Mouse (Mus musculus): Measurements from ENCODE around the gene Olfr448. TPM values are rescaled to one million over a fixed set of nuclear protein-coding genes. Genes with fewer than 3 reads are reported as not detected.

Olfr448 gene
- not detected for polyA plus RNA-seq (2017; shearing (Covaris generic))

GRCm38 (mm10) chr6:42890141-42890540 is at the start of gene Olfr448:
Olfr448 (plus strand) TSS chr6:42890441.

GRCm38 (mm10) chr6:42908578-42908977 is 18.3 kb downstream of the Olfr448 start, which contains the start of gene Olfr447:
Olfr447 (plus strand) TSS chr6:42908878.

GRCm38 (mm10) chr6:42921077-42921476 is 30.8 kb downstream of the Olfr448 start, which contains the start of gene Olfr446:
Olfr446 (plus strand) TSS chr6:42921377.

Other genes starting within 250 kb of the Olfr448 start
- gene Tcaf2, start 245.2 kb upstream of the Olfr448 start, polyA plus RNA-seq (2017; shearing (Covaris generic)) = under 1 TPM; 0.11 to 0.31 TPM
- under 1 TPM; 0.31 to 0.76 TPM for gene Tcaf1, start 180.4 kb upstream of the Olfr448 start, polyA plus RNA-seq (2017; shearing (Covaris generic))
- under 1 TPM in 1 of 2 experiments, not detected in 1; 0.64 TPM for gene Olfr453, start 151.1 kb upstream of the Olfr448 start, polyA plus RNA-seq (2017; shearing (Covaris generic))
- under 1 TPM in 1 of 2 experiments, not detected in 1; 0.78 TPM for gene Olfr38, start 134.0 kb upstream of the Olfr448 start, polyA plus RNA-seq (2017; shearing (Covaris generic))
- gene Olfr452, start 105.3 kb upstream of the Olfr448 start, polyA plus RNA-seq (2017; shearing (Covaris generic)) = not detected
- not detected for gene Olfr450, start 78.5 kb upstream of the Olfr448 start, polyA plus RNA-seq (2017; shearing (Covaris generic))
- under 1 TPM in 1 of 2 experiments, not detected in 1; 0.19 TPM for gene Olfr449, start 56.1 kb upstream of the Olfr448 start, polyA plus RNA-seq (2017; shearing (Covaris generic))
- not detected for gene Olfr447, start 18.4 kb downstream of the Olfr448 start, polyA plus RNA-seq (2017; shearing (Covaris generic))
- under 1 TPM; 0.08 to 0.71 TPM for gene Olfr446, start 30.9 kb downstream of the Olfr448 start, polyA plus RNA-seq (2017; shearing (Covaris generic))
- gene Olfr444, start 58.6 kb downstream of the Olfr448 start, polyA plus RNA-seq (2017; shearing (Covaris generic)) = not detected
- not detected for gene Olfr441, start 215.9 kb downstream of the Olfr448 start, polyA plus RNA-seq (2017; shearing (Covaris generic))

Data from inflammation-experienced regulatory T-cells (primary cell).